Mouse (Mus musculus): ENCODE measurements around the gene Cstf1. TPM values are rescaled to one million over a fixed set of nuclear protein-coding genes. Genes with fewer than 3 reads are reported as not detected.
A peak's percentile ranks its signal among the peaks of the same experiment; 100 is the strongest.

Gene Cstf1
- polyA plus RNA-seq, 1 experiment: 79.1 TPM

DNA sequence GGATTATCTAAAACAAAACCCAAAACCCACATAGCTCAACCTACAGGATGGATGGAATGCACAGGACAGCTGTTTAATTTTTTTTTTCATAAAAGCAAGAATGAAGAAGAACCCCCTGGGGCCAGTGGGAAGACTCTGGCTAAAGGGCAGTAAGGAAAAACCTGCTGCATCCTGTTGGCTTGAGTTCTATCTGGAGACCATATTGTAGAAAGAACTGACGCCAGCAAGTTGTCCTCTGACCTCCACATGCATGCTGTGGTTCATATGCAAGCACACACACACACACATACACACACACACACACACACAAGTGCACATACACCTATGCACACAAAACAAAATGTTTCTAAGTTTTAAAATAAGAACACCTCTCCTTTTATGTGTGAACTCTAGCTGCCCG is 40.2 kb downstream of the Cstf1 start:
- no peak for DNase-seq
- H3K27ac ChIP-seq (ENCODE audit: control insufficient read depth, insufficient read depth, low read length): no peak overlapping the region
- 93% methylated on average over 2 of the region's 2 CpGs for WGBS
- H3K36me3 ChIP-seq (ENCODE audit: control insufficient read depth, insufficient read depth, low read length): no peaks in the 10 kb centered on the region
- no peak overlapping the region for H3K4me3 ChIP-seq (ENCODE audit: control insufficient read depth, insufficient read depth, low read length)
- H3K27me3 ChIP-seq (ENCODE audit: control insufficient read depth, insufficient read depth, low read length): no peaks in the 10 kb centered on the region
- no peak for TF ChIP-seq POLR2A (IDR thresholded peaks at IDR 0.05; ENCODE audit: control insufficient read depth, extremely low read depth, insufficient read depth, low read length, poor library complexity)
- TF ChIP-seq CTCF (IDR thresholded peaks at IDR 0.05; ENCODE audit: borderline replicate concordance, control insufficient read depth, extremely low read depth, insufficient read depth, low read length, poor library complexity): no peak
- peaks cover 27% of the 10 kb centered on the region for H3K4me1 ChIP-seq (replicated peaks; ENCODE audit: control insufficient read depth, insufficient read depth, low read length)

DNA sequence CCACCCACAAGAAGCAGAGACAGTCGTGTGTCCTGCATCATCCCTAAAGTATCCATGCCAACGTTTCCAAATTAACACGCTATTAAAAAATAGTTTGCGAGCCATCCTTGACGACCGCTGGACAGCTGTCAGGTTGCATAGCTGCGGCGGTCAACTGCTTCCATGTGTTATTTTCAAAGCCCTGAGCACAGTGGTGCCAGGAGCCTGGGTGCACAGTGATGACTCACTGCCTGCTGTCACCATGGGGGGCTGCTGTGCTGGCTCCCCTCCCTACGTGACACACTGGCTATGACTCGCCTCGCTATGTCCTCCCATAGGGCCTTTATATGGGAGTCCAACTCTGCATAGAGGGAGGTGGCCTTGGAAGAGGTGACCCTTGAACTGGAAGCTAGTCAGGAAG is 40.6 kb downstream of the Cstf1 start:
- TF ChIP-seq POLR2A (IDR thresholded peaks at IDR 0.05; ENCODE audit: control insufficient read depth, extremely low read depth, insufficient read depth, low read length, poor library complexity): no peak
- TF ChIP-seq CTCF (IDR thresholded peaks at IDR 0.05; ENCODE audit: borderline replicate concordance, control insufficient read depth, extremely low read depth, insufficient read depth, low read length, poor library complexity): no peak
- WGBS: 95% methylated on average over 11 of the region's 11 CpGs
- H3K36me3 ChIP-seq (ENCODE audit: control insufficient read depth, insufficient read depth, low read length): no peaks in the 10 kb centered on the region
- peaks cover 31% of the 10 kb centered on the region for H3K4me1 ChIP-seq (replicated peaks; ENCODE audit: control insufficient read depth, insufficient read depth, low read length)
- no peak overlapping the region for H3K4me3 ChIP-seq (ENCODE audit: control insufficient read depth, insufficient read depth, low read length)
- no peak overlapping the region for H3K27ac ChIP-seq (ENCODE audit: control insufficient read depth, insufficient read depth, low read length)
- no peaks in the 10 kb centered on the region for H3K27me3 ChIP-seq (ENCODE audit: control insufficient read depth, insufficient read depth, low read length)
- DNase-seq: no peak

DNA sequence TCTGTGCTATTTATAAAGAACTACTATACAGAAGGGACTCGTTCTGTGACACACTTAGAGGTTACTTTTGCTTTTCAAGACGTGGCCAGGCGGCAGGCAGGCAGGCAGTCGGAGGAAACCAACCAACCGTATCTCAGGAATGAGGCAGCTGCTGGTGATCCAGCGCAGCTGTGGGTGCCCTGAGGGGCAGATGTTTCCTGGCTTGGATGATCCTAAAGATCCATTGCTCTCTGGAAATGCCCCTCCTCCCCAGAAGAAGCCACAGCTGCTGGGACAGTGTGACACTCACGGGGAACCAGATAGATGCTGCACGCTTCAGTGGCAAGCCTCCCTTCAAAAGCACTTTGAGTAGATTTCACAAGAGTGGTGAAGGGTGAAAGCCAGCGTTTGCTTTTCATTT is 42.0 kb downstream of the Cstf1 start:
- Histone ChIP-seq H3K27me3 (ENCODE audit: control insufficient read depth, insufficient read depth, low read length) (no peaks in the 10 kb centered on the region), H3K36me3 (ENCODE audit: control insufficient read depth, insufficient read depth, low read length) (no peaks in the 10 kb centered on the region), H3K4me3 (ENCODE audit: control insufficient read depth, insufficient read depth, low read length) (peak overlapping the region; percentile 41), H3K27ac (ENCODE audit: control insufficient read depth, insufficient read depth, low read length) (no peak overlapping the region), H3K4me1 (replicated peaks; ENCODE audit: control insufficient read depth, insufficient read depth, low read length) (peaks cover 31% of the 10 kb centered on the region)
- WGBS: 5% methylated on average over 9 of the region's 9 CpGs
- no peak for DNase-seq
- TF ChIP-seq POLR2A (IDR thresholded peaks at IDR 0.05; ENCODE audit: control insufficient read depth, extremely low read depth, insufficient read depth, low read length, poor library complexity) (no peak), CTCF (IDR thresholded peaks at IDR 0.05; ENCODE audit: borderline replicate concordance, control insufficient read depth, extremely low read depth, insufficient read depth, low read length, poor library complexity) (no peak)

DNA sequence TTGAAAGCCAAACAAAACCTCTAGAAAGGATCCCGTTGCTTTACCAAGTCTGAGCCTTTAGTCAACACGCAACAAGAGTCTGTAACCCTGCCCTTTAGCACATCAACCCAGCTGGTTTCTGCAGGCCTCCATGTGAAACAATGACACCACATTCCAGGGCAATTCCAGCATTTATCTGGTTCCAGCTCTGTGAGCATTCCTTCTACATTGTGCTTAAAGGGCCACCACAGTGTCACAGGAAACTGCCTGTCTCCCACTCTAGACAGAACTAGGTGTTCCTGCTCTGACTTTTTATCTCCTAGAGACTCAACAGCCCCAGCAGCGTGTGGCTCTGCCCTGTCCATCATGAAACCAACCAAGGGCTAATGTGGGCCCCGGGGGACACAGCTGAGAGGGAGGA is 42.8 kb downstream of the Cstf1 start:
- Histone ChIP-seq H3K4me3 (ENCODE audit: control insufficient read depth, insufficient read depth, low read length) (no peak overlapping the region), H3K4me1 (replicated peaks; ENCODE audit: control insufficient read depth, insufficient read depth, low read length) (peaks cover 22% of the 10 kb centered on the region), H3K36me3 (ENCODE audit: control insufficient read depth, insufficient read depth, low read length) (no peaks in the 10 kb centered on the region), H3K27me3 (ENCODE audit: control insufficient read depth, insufficient read depth, low read length) (no peaks in the 10 kb centered on the region), H3K27ac (ENCODE audit: control insufficient read depth, insufficient read depth, low read length) (no peak overlapping the region)
- WGBS: 53% methylated on average over 4 of the region's 4 CpGs
- TF ChIP-seq CTCF (IDR thresholded peaks at IDR 0.05; ENCODE audit: borderline replicate concordance, control insufficient read depth, extremely low read depth, insufficient read depth, low read length, poor library complexity): no peak
- no peak for DNase-seq

DNA sequence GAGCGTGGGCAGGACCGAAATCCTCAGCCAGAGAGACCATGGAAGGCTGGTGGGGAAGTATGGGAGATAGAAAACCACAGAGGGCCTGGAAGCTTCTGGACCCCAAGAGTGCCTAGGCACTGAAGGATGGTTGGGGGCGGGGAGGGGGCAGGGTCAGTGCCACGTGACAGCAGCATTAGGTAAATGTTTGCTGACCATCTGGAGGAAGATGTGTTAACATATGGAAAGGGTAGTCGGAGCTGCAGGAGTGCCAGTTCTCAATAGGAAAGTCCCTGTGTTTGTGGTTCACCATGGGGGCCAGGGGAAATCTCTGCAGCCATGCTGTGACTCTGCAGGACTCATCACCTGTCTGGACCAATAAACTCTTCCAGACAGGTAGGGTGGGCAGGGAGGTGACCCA is 43.4 kb downstream of the Cstf1 start:
- Histone ChIP-seq H3K4me3 (ENCODE audit: control insufficient read depth, insufficient read depth, low read length) (no peak overlapping the region), H3K27me3 (ENCODE audit: control insufficient read depth, insufficient read depth, low read length) (no peaks in the 10 kb centered on the region), H3K4me1 (replicated peaks; ENCODE audit: control insufficient read depth, insufficient read depth, low read length) (peaks cover 22% of the 10 kb centered on the region), H3K27ac (ENCODE audit: control insufficient read depth, insufficient read depth, low read length) (no peak overlapping the region), H3K36me3 (ENCODE audit: control insufficient read depth, insufficient read depth, low read length) (no peaks in the 10 kb centered on the region)
- WGBS: 85% methylated on average over 5 of the region's 5 CpGs
- DNase-seq: no peak
- TF ChIP-seq POLR2A (IDR thresholded peaks at IDR 0.05; ENCODE audit: control insufficient read depth, extremely low read depth, insufficient read depth, low read length, poor library complexity) (no peak), CTCF (IDR thresholded peaks at IDR 0.05; ENCODE audit: borderline replicate concordance, control insufficient read depth, extremely low read depth, insufficient read depth, low read length, poor library complexity) (no peak)

DNA sequence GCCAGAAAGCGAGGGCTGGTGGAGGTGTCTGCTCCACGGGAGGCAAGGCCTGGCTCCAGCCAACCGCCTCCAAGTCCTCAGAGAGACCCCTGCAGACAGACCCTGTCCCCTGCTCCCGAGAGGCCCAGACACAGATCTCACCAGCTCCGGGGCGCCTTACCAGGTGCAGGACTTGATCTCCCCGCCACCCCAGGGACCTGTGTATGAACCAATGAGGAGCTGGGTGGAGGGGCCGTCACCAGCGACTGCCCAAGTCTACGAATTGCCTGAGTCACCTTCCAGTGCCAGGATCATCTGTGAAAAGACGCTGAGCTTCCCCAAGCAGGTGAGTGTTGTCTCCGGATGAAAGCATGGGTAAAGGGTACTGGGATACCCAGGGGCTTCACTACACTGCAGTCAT is 45.7 kb downstream of the Cstf1 start:
- no peak overlapping the region for H3K4me3 ChIP-seq (ENCODE audit: control insufficient read depth, insufficient read depth, low read length)
- 92% methylated on average over 12 of the region's 12 CpGs for WGBS
- H3K4me1 ChIP-seq (replicated peaks; ENCODE audit: control insufficient read depth, insufficient read depth, low read length): peaks cover 22% of the 10 kb centered on the region
- H3K27ac ChIP-seq (ENCODE audit: control insufficient read depth, insufficient read depth, low read length): no peak overlapping the region
- DNase-seq: no peak
- H3K36me3 ChIP-seq (ENCODE audit: control insufficient read depth, insufficient read depth, low read length): no peaks in the 10 kb centered on the region
- no peaks in the 10 kb centered on the region for H3K27me3 ChIP-seq (ENCODE audit: control insufficient read depth, insufficient read depth, low read length)
- no peak for TF ChIP-seq CTCF (IDR thresholded peaks at IDR 0.05; ENCODE audit: borderline replicate concordance, control insufficient read depth, extremely low read depth, insufficient read depth, low read length, poor library complexity)
- no peak for TF ChIP-seq POLR2A (IDR thresholded peaks at IDR 0.05; ENCODE audit: control insufficient read depth, extremely low read depth, insufficient read depth, low read length, poor library complexity)

DNA sequence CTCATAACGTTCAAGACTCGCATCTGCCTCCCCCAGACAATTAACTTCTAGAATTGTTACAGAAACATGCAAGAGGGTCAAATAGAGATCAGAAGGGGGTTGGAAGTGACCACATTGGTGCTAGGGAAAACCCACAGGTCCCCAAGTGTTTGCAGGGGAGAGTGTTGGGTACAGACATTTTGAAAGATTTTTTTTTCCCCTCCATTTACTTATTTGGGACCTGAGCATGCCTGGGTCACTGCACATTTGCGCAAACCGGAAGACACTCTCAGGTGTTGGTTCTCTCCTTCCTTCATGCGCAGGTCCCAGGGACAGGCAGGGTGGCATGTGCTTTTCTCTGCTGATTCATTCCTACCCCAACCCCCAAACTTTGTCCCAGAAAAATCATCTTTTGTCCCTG is 46.4 kb downstream of the Cstf1 start:
- WGBS: 95% methylated on average over 5 of the region's 5 CpGs
- no peak overlapping the region for H3K27ac ChIP-seq (ENCODE audit: control insufficient read depth, insufficient read depth, low read length)
- DNase-seq: no peak
- no peaks in the 10 kb centered on the region for H3K27me3 ChIP-seq (ENCODE audit: control insufficient read depth, insufficient read depth, low read length)
- no peak overlapping the region for H3K4me3 ChIP-seq (ENCODE audit: control insufficient read depth, insufficient read depth, low read length)
- H3K36me3 ChIP-seq (ENCODE audit: control insufficient read depth, insufficient read depth, low read length): no peaks in the 10 kb centered on the region
- TF ChIP-seq CTCF (IDR thresholded peaks at IDR 0.05; ENCODE audit: borderline replicate concordance, control insufficient read depth, extremely low read depth, insufficient read depth, low read length, poor library complexity) (no peak), POLR2A (IDR thresholded peaks at IDR 0.05; ENCODE audit: control insufficient read depth, extremely low read depth, insufficient read depth, low read length, poor library complexity) (no peak)
- H3K4me1 ChIP-seq (replicated peaks; ENCODE audit: control insufficient read depth, insufficient read depth, low read length): peaks cover 22% of the 10 kb centered on the region

Data from thymus, adult 2 months (tissue).